Mouse (Mus musculus): ENCODE data around the gene Rdm1. TPM values are rescaled to one million over a fixed set of nuclear protein-coding genes. Genes with fewer than 3 reads are reported as not detected.
"Not testable (repeated sequence)": the region's sequence is repeated elsewhere in the genome, so short reads cannot be mapped to it uniquely, and the experiment has no call there.

The Rdm1 gene
- polyA plus RNA-seq, 1 experiment = 3.8 TPM

GRCm38 (mm10) chr11:101657528-101657885 is 30.5 kb downstream of the Rdm1 start:
- H3K27me3 ChIP-seq (replicated peaks) = peaks cover 11% of the 10 kb centered on the region
- TF ChIP-seq GATA1 (IDR thresholded peaks at IDR 0.05; ENCODE audit: borderline replicate concordance, low read length) = no peak
- TF ChIP-seq FLI1 (IDR thresholded peaks at IDR 0.05; ENCODE audit: low read length) = no peak
- peaks cover 28% of the 10 kb centered on the region for H3K4me1 ChIP-seq
- peak overlapping the region; percentile 76 for H3K4me3 ChIP-seq (replicated peaks)
- peaks cover 6% of the 10 kb centered on the region; the same call in 1 of the 2 replicates for H3K9me3 ChIP-seq
- H3K36me3 ChIP-seq (replicated peaks; ENCODE audit: low read length) = no peaks in the 10 kb centered on the region

- H3K36me3 ChIP-seq (replicated peaks; ENCODE audit: low read length); H3K9me3 ChIP-seq: not testable (repeated sequence)
- peak overlapping the region; percentile 81 for H3K4me3 ChIP-seq (replicated peaks)
- peaks cover 11% of the 10 kb centered on the region for H3K27me3 ChIP-seq (replicated peaks)
- H3K4me1 ChIP-seq = peaks cover 31% of the 10 kb centered on the region
Measured at GRCm38 (mm10) chr11:101657886-101658750, 31.1 kb downstream of the Rdm1 start.

GRCm38 (mm10) chr11:101658751-101659558 is 32.0 kb downstream of the Rdm1 start:
- peaks cover 6% of the 10 kb centered on the region; the same call in 1 of the 2 replicates for H3K9me3 ChIP-seq
- H3K4me1 ChIP-seq = peaks cover 39% of the 10 kb centered on the region
- TF ChIP-seq FLI1 (IDR thresholded peaks at IDR 0.05; ENCODE audit: low read length) (no peak), GATA1 (IDR thresholded peaks at IDR 0.05; ENCODE audit: borderline replicate concordance, low read length) (no peak)
- peak overlapping the region; percentile 81 for H3K4me3 ChIP-seq (replicated peaks)
- H3K36me3 ChIP-seq (replicated peaks; ENCODE audit: low read length) = no peaks in the 10 kb centered on the region
- peaks cover 8% of the 10 kb centered on the region for H3K27me3 ChIP-seq (replicated peaks)

- no peaks in the 10 kb centered on the region for H3K9me3 ChIP-seq
- no peak for TF ChIP-seq FLI1 (IDR thresholded peaks at IDR 0.05; ENCODE audit: low read length)
- no peak for TF ChIP-seq GATA1 (IDR thresholded peaks at IDR 0.05; ENCODE audit: borderline replicate concordance, low read length)
- peaks cover 57% of the 10 kb centered on the region for H3K4me1 ChIP-seq
- no peak overlapping the region for H3K4me3 ChIP-seq (replicated peaks)
- H3K36me3 ChIP-seq (replicated peaks; ENCODE audit: low read length) = no peaks in the 10 kb centered on the region
- H3K27me3 ChIP-seq (replicated peaks) = no peaks in the 10 kb centered on the region
Measured at GRCm38 (mm10) chr11:101661191-101661590, 34.2 kb downstream of the Rdm1 start.

- Histone ChIP-seq H3K4me3 (replicated peaks) (no peak overlapping the region), H3K36me3 (replicated peaks; ENCODE audit: low read length) (peaks cover under 1% of the 10 kb centered on the region), H3K9me3 (no peaks in the 10 kb centered on the region), H3K4me1 (peaks cover 60% of the 10 kb centered on the region), H3K27me3 (replicated peaks) (peaks cover 4% of the 10 kb centered on the region)
- no peak for TF ChIP-seq FLI1 (IDR thresholded peaks at IDR 0.05; ENCODE audit: low read length)
- TF ChIP-seq GATA1 (IDR thresholded peaks at IDR 0.05; ENCODE audit: borderline replicate concordance, low read length) = no peak
Measured at GRCm38 (mm10) chr11:101661786-101662185, 34.8 kb downstream of the Rdm1 start.

GRCm38 (mm10) chr11:101663229-101664027 is 36.4 kb downstream of the Rdm1 start:
- H3K27me3 ChIP-seq (replicated peaks) = peaks cover 8% of the 10 kb centered on the region
- no peak overlapping the region for H3K4me3 ChIP-seq (replicated peaks)
- no peaks in the 10 kb centered on the region for H3K9me3 ChIP-seq
- peaks cover 62% of the 10 kb centered on the region for H3K4me1 ChIP-seq
- TF ChIP-seq GATA1 (IDR thresholded peaks at IDR 0.05; ENCODE audit: borderline replicate concordance, low read length) (no peak), FLI1 (IDR thresholded peaks at IDR 0.05; ENCODE audit: low read length) (no peak)
- H3K36me3 ChIP-seq (replicated peaks; ENCODE audit: low read length) = peaks cover 6% of the 10 kb centered on the region

- peaks cover 8% of the 10 kb centered on the region for H3K27me3 ChIP-seq (replicated peaks)
- peaks cover 6% of the 10 kb centered on the region for H3K36me3 ChIP-seq (replicated peaks; ENCODE audit: low read length)
- TF ChIP-seq FLI1 (IDR thresholded peaks at IDR 0.05; ENCODE audit: low read length) (no peak), GATA1 (IDR thresholded peaks at IDR 0.05; ENCODE audit: borderline replicate concordance, low read length) (no peak)
- peaks cover 58% of the 10 kb centered on the region for H3K4me1 ChIP-seq
- H3K4me3 ChIP-seq (replicated peaks) = peak within 1 kb of the TSS; percentile 94
- H3K9me3 ChIP-seq = no peaks in the 10 kb centered on the region
Measured at GRCm38 (mm10) chr11:101664825-101665635, 38.0 kb downstream of the Rdm1 start, which contains the start of gene Arl4d. Gene Arl4d (plus strand): TSS chr11:101665541.

GRCm38 (mm10) chr11:101665636-101665992 is 38.6 kb downstream of the Rdm1 start:
- Histone ChIP-seq H3K4me1 (peaks cover 57% of the 10 kb centered on the region), H3K36me3 (replicated peaks; ENCODE audit: low read length) (peaks cover 6% of the 10 kb centered on the region), H3K9me3 (no peaks in the 10 kb centered on the region), H3K27me3 (replicated peaks) (peaks cover 8% of the 10 kb centered on the region), H3K4me3 (replicated peaks) (peak overlapping the region; percentile 94)
- TF ChIP-seq GATA1 (IDR thresholded peaks at IDR 0.05; ENCODE audit: borderline replicate concordance, low read length) (no peak), FLI1 (IDR thresholded peaks at IDR 0.05; ENCODE audit: low read length) (no peak)
